Mouse (Mus musculus) bone marrow macrophage, adult 2 months (primary cell): ENCODE results near the gene Fyttd1. TPM values are rescaled to one million over a fixed set of nuclear protein-coding genes. Genes with fewer than 3 reads are reported as not detected.
"Not testable (repeated sequence)": the region's sequence is repeated elsewhere in the genome, so short reads cannot be mapped to it uniquely, and the experiment has no call there.

ENCODE experiments used
- H3K27ac ChIP-seq: 2 replicates; pipeline ENCODE4 v1.5.1; 2012; ENCODE audit warnings: low read depth, low read length; ENCODE audit not compliant: insufficient read depth
- H3K4me1 ChIP-seq: 2 replicates; pipeline ENCODE4 v1.6.1; 2012; ENCODE audit warnings: low read length; ENCODE audit not compliant: control insufficient read depth, insufficient read depth
- H3K4me3 ChIP-seq: 2 replicates; pipeline ENCODE4 v1.5.1; 2012; ENCODE audit warnings: mild to moderate bottlenecking, low read length, moderate library complexity; ENCODE audit not compliant: insufficient read depth
- CTCF ChIP-seq: IDR thresholded peaks from 2 replicates; pipeline ENCODE4 v1.5.1; 2012; ENCODE audit warnings: low read depth, mild to moderate bottlenecking, low read length, moderate library complexity
- POLR2A ChIP-seq: IDR thresholded peaks from 2 replicates; pipeline ENCODE4 v1.6.1; 2012; ENCODE audit warnings: mild to moderate bottlenecking, low read depth, low read length, borderline replicate concordance
- polyA plus RNA-seq: library from polyadenylated mRNA; stranded (reverse); fragments of >200 nt; gene quantifications from 2 replicates; pipeline ENCODE4 v1.2.4, GENCODE M21; 2012; ENCODE audit not compliant: missing spikeins, insufficient read depth, insufficient read length

Gene Fyttd1
- polyA plus RNA-seq, 1 experiment: 33.0 TPM

- Histone ChIP-seq H3K4me3 (no peak overlapping the region), H3K27ac (no peak overlapping the region), H3K4me1 (peaks cover 27% of the 10 kb centered on the region)
- TF ChIP-seq POLR2A (no peak), CTCF (no peak)
Observed at GRCm38 (mm10) chr16:32858771-32859636, 18.3 kb upstream of the Fyttd1 start.

- TF ChIP-seq CTCF (no peak), POLR2A (no peak)
- Histone ChIP-seq H3K4me1 (peaks cover 19% of the 10 kb centered on the region), H3K4me3 (no peak overlapping the region), H3K27ac (no peak overlapping the region)
Observed at GRCm38 (mm10) chr16:32861813-32862385, 15.4 kb upstream of the Fyttd1 start.

- Histone ChIP-seq H3K27ac (no peak overlapping the region), H3K4me3 (no peak overlapping the region), H3K4me1 (peaks cover 10% of the 10 kb centered on the region)
- TF ChIP-seq CTCF (no peak), POLR2A (no peak)
Observed at GRCm38 (mm10) chr16:32865401-32865800, 11.9 kb upstream of the Fyttd1 start.

GRCm38 (mm10) chr16:32866713-32867112 lies 10.6 kb upstream of the Fyttd1 start:
- Histone ChIP-seq H3K27ac (peak overlapping the region; percentile 19; the same call in 1 of the 2 replicates), H3K4me3 (peak overlapping the region; percentile 79; the same call in 1 of the 2 replicates), H3K4me1 (peaks cover 10% of the 10 kb centered on the region)
- TF ChIP-seq CTCF (no peak), POLR2A (no peak)

GRCm38 (mm10) chr16:32867919-32868552 lies 9.3 kb upstream of the Fyttd1 start:
- H3K27ac ChIP-seq: peak overlapping the region; percentile 37
- TF ChIP-seq POLR2A: no peak
- TF ChIP-seq CTCF: no peak
- peak overlapping the region; percentile 79 for H3K4me3 ChIP-seq
- peaks cover 11% of the 10 kb centered on the region for H3K4me1 ChIP-seq

GRCm38 (mm10) chr16:32870231-32870630 lies 7.1 kb upstream of the Fyttd1 start:
- Histone ChIP-seq H3K4me1 (peaks cover 15% of the 10 kb centered on the region), H3K4me3 (no peak overlapping the region), H3K27ac (no peak overlapping the region)
- TF ChIP-seq POLR2A (no peak), CTCF (no peak)

GRCm38 (mm10) chr16:32873366-32873765 lies 3.9 kb upstream of the Fyttd1 start:
- Histone ChIP-seq H3K4me1 (peaks cover 13% of the 10 kb centered on the region), H3K4me3 (no peak overlapping the region), H3K27ac (no peak overlapping the region)
- TF ChIP-seq CTCF (no peak), POLR2A (no peak)

- not testable (repeated sequence) for H3K27ac ChIP-seq, H3K4me3 ChIP-seq
- peaks cover 22% of the 10 kb centered on the region for H3K4me1 ChIP-seq
Observed at GRCm38 (mm10) chr16:32875281-32875680, 2.0 kb upstream of the Fyttd1 start.

- peaks cover 27% of the 10 kb centered on the region for H3K4me1 ChIP-seq
- TF ChIP-seq POLR2A (no peak), CTCF (no peak)
- H3K27ac ChIP-seq: no peak overlapping the region
- no peak overlapping the region for H3K4me3 ChIP-seq
Observed at GRCm38 (mm10) chr16:32875847-32876246, 1.5 kb upstream of the Fyttd1 start.

GRCm38 (mm10) chr16:32876831-32877230 lies 469 bp upstream of the Fyttd1 start:
- Histone ChIP-seq H3K4me1 (peaks cover 29% of the 10 kb centered on the region), H3K27ac (peak overlapping the region; percentile 55; the same call in 1 of the 2 replicates), H3K4me3 (peak overlapping the region; percentile 83; the same call in 1 of the 2 replicates)
- TF ChIP-seq CTCF (no peak), POLR2A (no peak)
